Mouse (Mus musculus): ENCODE data around the gene Ccpg1.

Ccpg1 gene

DNA sequence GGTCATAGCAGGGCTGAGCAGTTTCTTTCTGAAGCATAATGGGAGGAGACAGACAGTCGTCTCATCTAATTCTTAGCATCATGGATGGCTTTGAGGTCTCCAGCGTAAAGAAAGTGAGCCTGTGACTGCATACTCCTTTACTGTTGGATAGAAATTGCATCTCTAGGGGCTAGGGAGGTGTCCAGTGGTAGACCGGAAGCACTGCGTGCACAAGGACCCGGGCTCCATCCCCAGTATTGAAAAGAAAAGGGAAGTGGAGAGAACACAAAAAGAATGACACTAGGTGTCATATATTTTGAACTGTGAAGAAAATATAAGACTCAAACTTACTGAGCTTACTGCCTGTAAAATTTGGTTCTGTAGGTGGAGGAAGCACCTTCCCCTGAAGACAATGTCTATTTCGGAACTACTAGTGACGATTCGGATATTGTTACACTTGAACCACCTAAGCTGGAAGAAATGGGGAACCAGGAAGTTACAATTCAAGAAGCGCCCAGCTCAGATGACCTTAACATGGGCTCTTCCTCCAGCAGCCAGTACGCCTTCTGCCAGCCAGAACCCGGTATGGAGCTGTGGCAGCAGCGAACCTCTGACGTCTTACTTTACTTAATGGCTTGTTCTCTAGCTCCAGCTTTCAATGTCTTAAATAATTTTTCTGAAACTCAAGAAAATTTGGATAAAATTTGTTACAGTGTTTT, 16.2 kb downstream of the Ccpg1 start:
- no peak for TF ChIP-seq POU5F1 (IDR thresholded peaks at IDR 0.05; ENCODE audit: borderline replicate concordance, low read length)
- TF ChIP-seq CTCF (conservative IDR thresholded peaks at IDR 0.05; ENCODE audit: low read length), result no peak
- no peak for TF ChIP-seq NANOG (IDR thresholded peaks at IDR 0.05; ENCODE audit: borderline replicate concordance, low read length)
- Histone ChIP-seq H3K27me3 (ENCODE audit: insufficient read depth, low read length) (no peaks in the 10 kb centered on the region), H3K4me1 (replicated peaks; ENCODE audit: low read depth, low read length) (peaks cover 30% of the 10 kb centered on the region), H3K4me3 (replicated peaks; ENCODE audit: low read length) (no peak overlapping the region), H3K9me3 (ENCODE audit: low read length) (no peaks in the 10 kb centered on the region), H3K36me3 (ENCODE audit: insufficient read depth, low read length) (peaks cover 72% of the 10 kb centered on the region)

DNA sequence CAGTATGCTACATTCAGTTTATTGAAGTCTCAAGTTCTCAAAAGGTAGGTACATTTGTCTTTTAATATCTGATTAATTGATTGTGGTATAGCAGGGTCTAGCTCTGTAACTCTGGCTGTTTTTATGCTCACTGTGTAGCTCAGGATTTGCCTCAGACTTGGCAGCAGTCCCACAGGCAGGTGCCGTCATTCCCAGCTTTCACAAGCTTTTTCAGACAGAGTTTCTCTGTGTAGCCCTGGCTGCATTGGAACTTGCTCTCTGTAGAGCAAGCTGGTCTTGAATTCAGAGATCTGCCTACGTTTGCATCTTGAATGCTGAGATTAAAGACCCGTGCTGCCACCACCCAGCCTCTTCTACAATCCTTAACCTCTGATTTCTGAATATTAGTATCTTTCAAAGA, 16.9 kb downstream of the Ccpg1 start:
- H3K36me3 ChIP-seq (ENCODE audit: insufficient read depth, low read length), result peaks cover 79% of the 10 kb centered on the region
- no peak overlapping the region for H3K4me3 ChIP-seq (replicated peaks; ENCODE audit: low read length)
- H3K27me3 ChIP-seq (ENCODE audit: insufficient read depth, low read length), result no peaks in the 10 kb centered on the region
- no peaks in the 10 kb centered on the region for H3K9me3 ChIP-seq (ENCODE audit: low read length)
- TF ChIP-seq NANOG (IDR thresholded peaks at IDR 0.05; ENCODE audit: borderline replicate concordance, low read length), result no peak
- no peak for TF ChIP-seq CTCF (conservative IDR thresholded peaks at IDR 0.05; ENCODE audit: low read length)
- TF ChIP-seq POU5F1 (IDR thresholded peaks at IDR 0.05; ENCODE audit: borderline replicate concordance, low read length), result no peak
- H3K4me1 ChIP-seq (replicated peaks; ENCODE audit: low read depth, low read length), result peaks cover 24% of the 10 kb centered on the region

DNA sequence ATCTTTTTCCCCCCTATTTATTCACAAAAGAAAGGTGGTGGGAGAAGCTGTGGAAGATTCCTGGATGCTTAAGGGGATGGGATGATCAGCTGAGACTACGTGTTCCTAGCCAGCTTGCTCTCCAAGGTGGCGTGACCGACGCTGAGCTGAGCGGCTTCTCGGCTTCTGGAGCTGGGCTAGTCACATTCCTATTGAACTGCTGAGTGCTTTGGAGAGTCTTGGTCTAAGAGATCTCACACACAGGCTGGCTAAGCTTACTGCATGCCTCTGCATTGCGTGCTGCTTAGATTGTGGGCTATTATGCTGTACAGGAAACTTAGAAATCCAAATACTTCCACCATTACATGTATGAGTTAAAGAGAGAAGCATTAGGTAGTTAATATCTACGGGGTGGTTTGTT, 18.8 kb downstream of the Ccpg1 start:
- Histone ChIP-seq H3K36me3 (ENCODE audit: insufficient read depth, low read length) (peaks cover 81% of the 10 kb centered on the region), H3K4me1 (replicated peaks; ENCODE audit: low read depth, low read length) (peaks cover 14% of the 10 kb centered on the region), H3K9me3 (ENCODE audit: low read length) (no peaks in the 10 kb centered on the region), H3K4me3 (replicated peaks; ENCODE audit: low read length) (no peak overlapping the region), H3K27me3 (ENCODE audit: insufficient read depth, low read length) (no peaks in the 10 kb centered on the region)
- TF ChIP-seq CTCF (conservative IDR thresholded peaks at IDR 0.05; ENCODE audit: low read length), result no peak
- no peak for TF ChIP-seq POU5F1 (IDR thresholded peaks at IDR 0.05; ENCODE audit: borderline replicate concordance, low read length)
- TF ChIP-seq NANOG (IDR thresholded peaks at IDR 0.05; ENCODE audit: borderline replicate concordance, low read length), result no peak

DNA sequence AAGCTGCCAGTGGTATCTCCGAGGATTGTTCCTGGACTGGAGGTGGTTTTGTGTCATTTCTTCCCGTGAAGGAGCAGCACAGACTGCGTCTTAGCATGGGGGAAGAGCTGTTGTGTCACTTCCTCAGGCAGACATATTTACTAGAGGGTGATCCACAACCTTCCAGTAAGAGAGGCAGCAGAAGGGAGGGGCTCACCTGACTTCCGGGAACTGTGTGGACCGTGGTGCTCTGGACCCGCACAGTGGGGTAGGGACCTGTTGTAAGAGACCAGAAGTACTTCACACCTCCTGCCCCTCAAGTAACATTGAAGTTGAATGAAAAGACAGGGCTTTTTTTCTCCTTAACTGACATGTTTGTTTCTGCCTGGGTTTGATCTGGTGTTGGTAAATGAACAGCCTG, 19.9 kb downstream of the Ccpg1 start:
- H3K4me1 ChIP-seq (replicated peaks; ENCODE audit: low read depth, low read length), result peaks cover 14% of the 10 kb centered on the region
- no peak overlapping the region for H3K4me3 ChIP-seq (replicated peaks; ENCODE audit: low read length)
- no peaks in the 10 kb centered on the region for H3K9me3 ChIP-seq (ENCODE audit: low read length)
- TF ChIP-seq POU5F1 (IDR thresholded peaks at IDR 0.05; ENCODE audit: borderline replicate concordance, low read length) (no peak), CTCF (conservative IDR thresholded peaks at IDR 0.05; ENCODE audit: low read length) (no peak), NANOG (IDR thresholded peaks at IDR 0.05; ENCODE audit: borderline replicate concordance, low read length) (no peak)
- H3K27me3 ChIP-seq (ENCODE audit: insufficient read depth, low read length), result no peaks in the 10 kb centered on the region
- peaks cover 87% of the 10 kb centered on the region for H3K36me3 ChIP-seq (ENCODE audit: insufficient read depth, low read length)

- Histone ChIP-seq H3K36me3 (ENCODE audit: insufficient read depth, low read length) (peaks cover 88% of the 10 kb centered on the region), H3K4me1 (replicated peaks; ENCODE audit: low read depth, low read length) (peaks cover 14% of the 10 kb centered on the region), H3K4me3 (replicated peaks; ENCODE audit: low read length) (no peak overlapping the region), H3K9me3 (ENCODE audit: low read length) (no peaks in the 10 kb centered on the region), H3K27me3 (ENCODE audit: insufficient read depth, low read length) (no peaks in the 10 kb centered on the region)
- TF ChIP-seq CTCF (conservative IDR thresholded peaks at IDR 0.05; ENCODE audit: low read length) (peak; percentile 42), NANOG (IDR thresholded peaks at IDR 0.05; ENCODE audit: borderline replicate concordance, low read length) (no peak), POU5F1 (IDR thresholded peaks at IDR 0.05; ENCODE audit: borderline replicate concordance, low read length) (no peak)
Measured at GRCm38 (mm10) chr9:73006175-73006574, 20.9 kb downstream of the Ccpg1 start.

DNA sequence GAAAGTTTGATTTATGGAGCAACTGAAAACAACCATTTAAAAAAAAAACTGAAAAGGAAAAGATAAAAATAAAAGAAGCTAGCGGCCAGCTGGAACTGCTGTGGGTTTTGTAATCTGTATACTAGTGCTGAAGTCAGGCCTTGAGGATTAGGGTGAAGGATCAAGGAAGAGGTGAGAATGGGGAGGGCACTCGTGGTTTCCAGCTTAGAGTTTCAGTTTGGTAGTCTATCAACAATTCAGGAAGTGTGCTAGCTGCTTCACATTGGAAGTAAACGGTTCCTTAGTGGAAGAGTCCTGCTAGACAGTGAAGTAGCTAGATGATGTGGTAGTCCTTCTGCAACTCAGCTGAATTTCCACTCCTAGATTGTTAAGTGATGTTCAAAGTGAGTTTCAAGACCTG, 23.2 kb downstream of the Ccpg1 start:
- no peaks in the 10 kb centered on the region for H3K27me3 ChIP-seq (ENCODE audit: insufficient read depth, low read length)
- H3K4me1 ChIP-seq (replicated peaks; ENCODE audit: low read depth, low read length), result peaks cover 14% of the 10 kb centered on the region
- no peak overlapping the region for H3K4me3 ChIP-seq (replicated peaks; ENCODE audit: low read length)
- peaks cover 92% of the 10 kb centered on the region for H3K36me3 ChIP-seq (ENCODE audit: insufficient read depth, low read length)
- no peak for TF ChIP-seq CTCF (conservative IDR thresholded peaks at IDR 0.05; ENCODE audit: low read length)
- TF ChIP-seq POU5F1 (IDR thresholded peaks at IDR 0.05; ENCODE audit: borderline replicate concordance, low read length), result no peak
- TF ChIP-seq NANOG (IDR thresholded peaks at IDR 0.05; ENCODE audit: borderline replicate concordance, low read length), result no peak
- H3K9me3 ChIP-seq (ENCODE audit: low read length), result no peaks in the 10 kb centered on the region

GRCm38 (mm10) chr9:73012629-73013028, 27.4 kb downstream of the Ccpg1 start:
- Histone ChIP-seq H3K4me3 (replicated peaks; ENCODE audit: low read length) (no peak overlapping the region), H3K27me3 (ENCODE audit: insufficient read depth, low read length) (no peaks in the 10 kb centered on the region), H3K36me3 (ENCODE audit: insufficient read depth, low read length) (peaks cover 95% of the 10 kb centered on the region), H3K4me1 (replicated peaks; ENCODE audit: low read depth, low read length) (no peaks in the 10 kb centered on the region), H3K9me3 (ENCODE audit: low read length) (no peaks in the 10 kb centered on the region)
- TF ChIP-seq POU5F1 (IDR thresholded peaks at IDR 0.05; ENCODE audit: borderline replicate concordance, low read length), result no peak
- TF ChIP-seq CTCF (conservative IDR thresholded peaks at IDR 0.05; ENCODE audit: low read length), result no peak
- TF ChIP-seq NANOG (IDR thresholded peaks at IDR 0.05; ENCODE audit: borderline replicate concordance, low read length), result no peak

- peaks cover 13% of the 10 kb centered on the region for H3K4me1 ChIP-seq (replicated peaks; ENCODE audit: low read depth, low read length)
- H3K27me3 ChIP-seq (ENCODE audit: insufficient read depth, low read length), result no peaks in the 10 kb centered on the region
- peaks cover 98% of the 10 kb centered on the region for H3K36me3 ChIP-seq (ENCODE audit: insufficient read depth, low read length)
- no peaks in the 10 kb centered on the region for H3K9me3 ChIP-seq (ENCODE audit: low read length)
- H3K4me3 ChIP-seq (replicated peaks; ENCODE audit: low read length), result no peak overlapping the region
- no peak for TF ChIP-seq POU5F1 (IDR thresholded peaks at IDR 0.05; ENCODE audit: borderline replicate concordance, low read length)
- TF ChIP-seq CTCF (conservative IDR thresholded peaks at IDR 0.05; ENCODE audit: low read length), result no peak
- no peak for TF ChIP-seq NANOG (IDR thresholded peaks at IDR 0.05; ENCODE audit: borderline replicate concordance, low read length)
Measured at GRCm38 (mm10) chr9:73014724-73015123, 29.5 kb downstream of the Ccpg1 start.

DNA sequence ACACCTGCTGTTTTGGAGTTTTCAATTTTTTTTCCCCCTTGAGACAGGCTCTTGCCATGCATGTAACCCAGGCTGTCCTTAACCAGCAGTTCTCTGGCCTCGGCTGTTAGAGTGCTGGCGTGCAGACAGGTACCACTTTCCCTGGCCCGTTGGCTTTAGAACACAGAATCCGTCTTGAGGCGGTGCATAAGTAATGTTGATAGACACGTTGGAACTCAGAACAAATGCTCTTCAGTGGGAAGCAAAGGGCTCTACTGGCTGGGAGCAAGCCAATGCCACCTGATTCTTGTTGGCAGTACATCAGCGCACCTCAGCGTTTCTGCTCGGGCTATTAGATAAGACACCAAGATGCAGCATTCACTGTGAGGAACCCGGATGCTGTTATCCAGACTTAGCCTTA, 34.6 kb downstream of the Ccpg1 start:
- Histone ChIP-seq H3K9me3 (ENCODE audit: low read length) (no peaks in the 10 kb centered on the region), H3K36me3 (ENCODE audit: insufficient read depth, low read length) (peaks cover 92% of the 10 kb centered on the region), H3K27me3 (ENCODE audit: insufficient read depth, low read length) (no peaks in the 10 kb centered on the region), H3K4me1 (replicated peaks; ENCODE audit: low read depth, low read length) (peaks cover 23% of the 10 kb centered on the region), H3K4me3 (replicated peaks; ENCODE audit: low read length) (no peak overlapping the region)
- no peak for TF ChIP-seq CTCF (conservative IDR thresholded peaks at IDR 0.05; ENCODE audit: low read length)
- no peak for TF ChIP-seq NANOG (IDR thresholded peaks at IDR 0.05; ENCODE audit: borderline replicate concordance, low read length)
- no peak for TF ChIP-seq POU5F1 (IDR thresholded peaks at IDR 0.05; ENCODE audit: borderline replicate concordance, low read length)

Measured in E14TG2a.4 (cell line).